Mouse (Mus musculus): ENCODE measurements around the gene Atp5b. TPM values are rescaled to one million over a fixed set of nuclear protein-coding genes. Genes with fewer than 3 reads are reported as not detected.
A peak's percentile ranks its signal among the peaks of the same experiment; 100 is the strongest.

Gene Atp5b
- 369 and 567 TPM in 2 replicates for polyA plus RNA-seq (2011; ENCODE audit: insufficient read depth, insufficient read length, low replicate concordance, missing spikeins)

- TF ChIP-seq POLR2A (IDR thresholded peaks at IDR 0.05; ENCODE audit: borderline replicate concordance, control insufficient read depth, low read depth, low read length) (peak; percentile 96; the same call in 1 of the 2 replicates), CTCF (IDR thresholded peaks at IDR 0.05; ENCODE audit: control insufficient read depth, insufficient read depth, low read length) (no peak)
- Histone ChIP-seq H3K4me3 (replicated peaks; ENCODE audit: control insufficient read depth, low read depth, low read length) (peak within 1 kb of the TSS; percentile 96), H3K27ac (ENCODE audit: control insufficient read depth, insufficient read depth, low read depth, low read length, poor library complexity) (peak within 1 kb of the TSS; percentile 83), H3K4me1 (ENCODE audit: control insufficient read depth, insufficient read depth, low read length) (no peaks in the 10 kb centered on the region; the same call in 1 of the 2 replicates)
- WGBS, result under 1% methylated on average over 34 of the region's 34 CpGs
These were observed at the start of gene Atp5b for GRCm38 (mm10) chr10:128082880-128083421. Atp5b (plus strand) TSS chr10:128083273.

GRCm38 (mm10) chr10:128036746-128037425, 46.2 kb upstream of the Atp5b start:
- TF ChIP-seq POLR2A (IDR thresholded peaks at IDR 0.05; ENCODE audit: borderline replicate concordance, control insufficient read depth, low read depth, low read length), result no peak
- TF ChIP-seq CTCF (IDR thresholded peaks at IDR 0.05; ENCODE audit: control insufficient read depth, insufficient read depth, low read length), result no peak
- H3K4me1 ChIP-seq (ENCODE audit: control insufficient read depth, insufficient read depth, low read length), result no peaks in the 10 kb centered on the region; the same call in 1 of the 2 replicates
- peak overlapping the region; percentile 86 for H3K4me3 ChIP-seq (replicated peaks; ENCODE audit: control insufficient read depth, low read depth, low read length)
- H3K27ac ChIP-seq (ENCODE audit: control insufficient read depth, insufficient read depth, low read depth, low read length, poor library complexity), result no peak overlapping the region
- 5% methylated on average over 10 of the region's 10 CpGs for WGBS

GRCm38 (mm10) chr10:128037921-128038320, 45.2 kb upstream of the Atp5b start:
- no peak for TF ChIP-seq POLR2A (IDR thresholded peaks at IDR 0.05; ENCODE audit: borderline replicate concordance, control insufficient read depth, low read depth, low read length)
- no peak for TF ChIP-seq CTCF (IDR thresholded peaks at IDR 0.05; ENCODE audit: control insufficient read depth, insufficient read depth, low read length)
- Histone ChIP-seq H3K4me1 (ENCODE audit: control insufficient read depth, insufficient read depth, low read length) (no peaks in the 10 kb centered on the region; the same call in 1 of the 2 replicates), H3K27ac (ENCODE audit: control insufficient read depth, insufficient read depth, low read depth, low read length, poor library complexity) (no peak overlapping the region), H3K4me3 (replicated peaks; ENCODE audit: control insufficient read depth, low read depth, low read length) (no peak overlapping the region)
- 78% methylated on average over 3 of the region's 3 CpGs for WGBS

- TF ChIP-seq CTCF (IDR thresholded peaks at IDR 0.05; ENCODE audit: control insufficient read depth, insufficient read depth, low read length) (no peak), POLR2A (IDR thresholded peaks at IDR 0.05; ENCODE audit: borderline replicate concordance, control insufficient read depth, low read depth, low read length) (no peak)
- 28% methylated on average over 5 of the region's 5 CpGs for WGBS
These were observed 43.9 kb upstream of the Atp5b start for GRCm38 (mm10) chr10:128039167-128039566.

GRCm38 (mm10) chr10:128039858-128040257, 43.2 kb upstream of the Atp5b start:
- H3K4me1 ChIP-seq (ENCODE audit: control insufficient read depth, insufficient read depth, low read length), result no peaks in the 10 kb centered on the region; the same call in 1 of the 2 replicates
- TF ChIP-seq POLR2A (IDR thresholded peaks at IDR 0.05; ENCODE audit: borderline replicate concordance, control insufficient read depth, low read depth, low read length) (no peak), CTCF (IDR thresholded peaks at IDR 0.05; ENCODE audit: control insufficient read depth, insufficient read depth, low read length) (no peak)
- 72% methylated on average over 3 of the region's 3 CpGs for WGBS

More at GRCm38 (mm10) chr10:128039167-128039566, 43.9 kb upstream of the Atp5b start:
- no peaks in the 10 kb centered on the region; the same call in 1 of the 2 replicates for H3K4me1 ChIP-seq (ENCODE audit: control insufficient read depth, insufficient read depth, low read length)
- no peak overlapping the region for H3K4me3 ChIP-seq (replicated peaks; ENCODE audit: control insufficient read depth, low read depth, low read length)
- H3K27ac ChIP-seq (ENCODE audit: control insufficient read depth, insufficient read depth, low read depth, low read length, poor library complexity), result no peak overlapping the region

GRCm38 (mm10) chr10:128040293-128040692, 42.8 kb upstream of the Atp5b start:
- TF ChIP-seq CTCF (IDR thresholded peaks at IDR 0.05; ENCODE audit: control insufficient read depth, insufficient read depth, low read length) (no peak), POLR2A (IDR thresholded peaks at IDR 0.05; ENCODE audit: borderline replicate concordance, control insufficient read depth, low read depth, low read length) (no peak)
- no peak overlapping the region for H3K4me3 ChIP-seq (replicated peaks; ENCODE audit: control insufficient read depth, low read depth, low read length)
- no peak overlapping the region for H3K27ac ChIP-seq (ENCODE audit: control insufficient read depth, insufficient read depth, low read depth, low read length, poor library complexity)
- WGBS, result 85% methylated on average over 5 of the region's 5 CpGs
- no peaks in the 10 kb centered on the region; the same call in 1 of the 2 replicates for H3K4me1 ChIP-seq (ENCODE audit: control insufficient read depth, insufficient read depth, low read length)

More at GRCm38 (mm10) chr10:128039858-128040257, 43.2 kb upstream of the Atp5b start:
- Histone ChIP-seq H3K27ac (ENCODE audit: control insufficient read depth, insufficient read depth, low read depth, low read length, poor library complexity) (no peak overlapping the region), H3K4me3 (replicated peaks; ENCODE audit: control insufficient read depth, low read depth, low read length) (no peak overlapping the region)

- TF ChIP-seq POLR2A (IDR thresholded peaks at IDR 0.05; ENCODE audit: borderline replicate concordance, control insufficient read depth, low read depth, low read length) (no peak), CTCF (IDR thresholded peaks at IDR 0.05; ENCODE audit: control insufficient read depth, insufficient read depth, low read length) (no peak)
- 74% methylated on average over 4 of the region's 4 CpGs for WGBS
- no peak overlapping the region for H3K27ac ChIP-seq (ENCODE audit: control insufficient read depth, insufficient read depth, low read depth, low read length, poor library complexity)
- no peaks in the 10 kb centered on the region; the same call in 1 of the 2 replicates for H3K4me1 ChIP-seq (ENCODE audit: control insufficient read depth, insufficient read depth, low read length)
- no peak overlapping the region for H3K4me3 ChIP-seq (replicated peaks; ENCODE audit: control insufficient read depth, low read depth, low read length)
These were observed 41.4 kb upstream of the Atp5b start for GRCm38 (mm10) chr10:128041636-128042035.

GRCm38 (mm10) chr10:128042466-128042865, 40.6 kb upstream of the Atp5b start:
- Histone ChIP-seq H3K4me1 (ENCODE audit: control insufficient read depth, insufficient read depth, low read length) (no peaks in the 10 kb centered on the region), H3K4me3 (replicated peaks; ENCODE audit: control insufficient read depth, low read depth, low read length) (no peak overlapping the region), H3K27ac (ENCODE audit: control insufficient read depth, insufficient read depth, low read depth, low read length, poor library complexity) (no peak overlapping the region)
- 86% methylated on average over 3 of the region's 3 CpGs for WGBS
- no peak for TF ChIP-seq POLR2A (IDR thresholded peaks at IDR 0.05; ENCODE audit: borderline replicate concordance, control insufficient read depth, low read depth, low read length)
- no peak for TF ChIP-seq CTCF (IDR thresholded peaks at IDR 0.05; ENCODE audit: control insufficient read depth, insufficient read depth, low read length)
